ENCODE assay signal across 8 mouse cellular contexts in the genomic region with DNA sequence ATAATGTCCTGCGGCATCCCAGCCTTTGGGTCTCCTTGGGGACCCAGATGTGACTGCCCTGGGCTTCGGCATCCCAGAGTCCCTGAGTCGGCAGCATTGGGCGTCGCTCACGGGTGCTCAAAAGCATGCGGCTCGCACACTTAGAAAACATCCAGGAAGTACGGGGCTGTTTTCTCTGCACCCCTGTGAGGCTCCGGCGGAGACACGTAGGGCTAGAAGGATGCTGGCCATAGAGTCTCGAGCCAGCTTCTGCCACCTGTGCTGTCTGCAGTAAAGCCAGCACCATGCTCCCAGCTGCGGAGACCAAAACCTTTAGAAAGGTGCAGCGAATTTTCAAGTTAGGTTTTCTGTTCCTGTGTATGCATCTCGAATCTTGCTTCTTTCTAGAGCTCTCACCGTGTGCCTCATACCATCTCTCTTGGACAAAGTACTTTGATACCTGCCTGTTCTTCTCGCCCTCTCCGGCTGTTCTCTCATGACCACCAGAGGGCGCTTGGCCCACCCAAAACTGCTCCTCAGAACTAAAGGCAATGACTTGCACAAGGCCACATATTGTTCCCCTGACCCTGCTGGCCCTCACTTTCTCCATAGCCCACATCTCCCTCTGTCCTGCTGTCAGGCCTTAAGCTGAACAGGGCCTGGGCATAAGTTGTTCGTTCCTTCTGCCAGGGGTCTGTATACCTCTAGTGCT. TPM values are rescaled to one million over a fixed set of nuclear protein-coding genes. Genes with fewer than 3 reads are reported as not detected.
DNase-seq lines count a peak whose midpoint lies in the region; ATAC-seq and TF ChIP-seq lines count a peak whose summit lies in the region.

No protein-coding gene starts in this region.

- H3K27ac ChIP-seq in ES-Bruce4 (ENCODE audit: insufficient read depth, low read length) = peak overlapping the region; percentile 93
- peak overlapping the region; percentile 88 for H3K27ac ChIP-seq in heart, adult 2 months
- peak overlapping the region; percentile 11 for H3K27ac ChIP-seq in lung, embryonic 16.5 days (ENCODE audit: low read length)

- H3K27me3 ChIP-seq in ES-Bruce4 (ENCODE audit: control insufficient read depth, insufficient read depth, low read length, poor library complexity, severe bottlenecking) = no peaks in the 10 kb centered on the region
- H3K27me3 ChIP-seq in heart, adult 2 months (ENCODE audit: control insufficient read depth, insufficient read depth, low read length) = no peaks in the 10 kb centered on the region
- H3K27me3 ChIP-seq in lung, embryonic 16.5 days (ENCODE audit: control insufficient read depth, insufficient read depth, low read depth, low read length) = no peaks in the 10 kb centered on the region

- ATAC-seq in lung, embryonic 16.5 days (ENCODE audit: low read depth) = no peak
- peak; percentile 49 for ATAC-seq in neutrophil, adult 5-6 weeks (ENCODE audit: extremely low read depth, insufficient number of reproducible peaks, low FRiP score, poor library complexity, severe bottlenecking)

- H3K36me3 ChIP-seq in ES-Bruce4 (ENCODE audit: control insufficient read depth, insufficient read depth, low read length, poor library complexity, severe bottlenecking) = no peaks in the 10 kb centered on the region
- H3K36me3 ChIP-seq in heart, adult 2 months (ENCODE audit: control insufficient read depth, insufficient read depth, low read length) = no peaks in the 10 kb centered on the region; the same call in 1 of the 2 replicates
- no peaks in the 10 kb centered on the region for H3K36me3 ChIP-seq in lung, embryonic 16.5 days (ENCODE audit: control insufficient read depth, insufficient read depth, low read length)

- intact Hi-C loops in heart, adult 2 months (cut with DNase I) = loop anchor here (1.0 to 10.0 kb wide), 4 partner anchors 23 to 442 kb away; a partner anchor contains a TSS

- peak overlapping the region; percentile 42 for H3K4me3 ChIP-seq in ES-Bruce4 (ENCODE audit: low read depth, low read length)
- H3K4me3 ChIP-seq in heart, adult 2 months = peak overlapping the region; percentile 31
- H3K4me3 ChIP-seq in lung, embryonic 16.5 days (ENCODE audit: low read length) = peak overlapping the region; percentile 42

- WGBS in heart, adult 2 months = 5% methylated on average over 21 of the region's 21 CpGs
- WGBS in lung, embryonic 16.5 days = 4% methylated on average over 21 of the region's 21 CpGs

- TF ChIP-seq EP300 in ES-Bruce4 (IDR thresholded peaks at IDR 0.05; ENCODE audit: insufficient read depth, low read depth, low read length) = peak; percentile 49
- TF ChIP-seq EP300 in heart, adult 2 months (IDR thresholded peaks at IDR 0.05; ENCODE audit: insufficient read depth, low read depth, low read length) = peak; percentile 66; the same call in 1 of the 2 replicates

- TF ChIP-seq POLR2A in ES-Bruce4 (IDR thresholded peaks at IDR 0.05; ENCODE audit: insufficient read depth, low read length) = no peak
- no peak for TF ChIP-seq POLR2A in heart, adult 2 months (IDR thresholded peaks at IDR 0.05; ENCODE audit: insufficient read depth, low read depth, low read length)

- peak; percentile 94 for TF ChIP-seq CTCF in ES-Bruce4 (IDR thresholded peaks at IDR 0.05; ENCODE audit: low read depth, low read length)
- TF ChIP-seq CTCF in heart, adult 2 months (IDR thresholded peaks at IDR 0.05) = peak; percentile 90

- no peaks in the 10 kb centered on the region for H3K9me3 ChIP-seq in ES-Bruce4 (replicated peaks; ENCODE audit: control insufficient read depth, insufficient read depth, low read length, poor library complexity, severe bottlenecking)
- peaks cover 2% of the 10 kb centered on the region; the same call in 1 of the 2 replicates for H3K9me3 ChIP-seq in lung, embryonic 16.5 days (ENCODE audit: control insufficient read depth, low read length)

- peak; percentile 61 for DNase-seq in 3134 (ENCODE audit: extremely low read depth, insufficient read length, low spot score)
- peak; percentile 73 to 74 for DNase-seq in cerebellum, postnatal 10 days
- DNase-seq in heart, adult 2 months = peak; percentile 81
- peak; percentile 79 for DNase-seq in kidney, adult 18-20 months
- no peak for DNase-seq in ovary, postnatal 10 days (ENCODE audit: low spot score)

- H3K4me1 ChIP-seq in ES-Bruce4 (ENCODE audit: control insufficient read depth, insufficient read depth, low read length) = peaks cover 5% of the 10 kb centered on the region
- peaks cover 16% of the 10 kb centered on the region for H3K4me1 ChIP-seq in heart, adult 2 months (ENCODE audit: control insufficient read depth, insufficient read depth, low read length)
- H3K4me1 ChIP-seq in lung, embryonic 16.5 days (replicated peaks; ENCODE audit: control insufficient read depth, insufficient read depth, low read length) = peaks cover 35% of the 10 kb centered on the region

- peak overlapping the region; percentile 81 for H3K4me2 ChIP-seq in lung, embryonic 16.5 days (ENCODE audit: low read depth, low read length)

- H3K79me2 ChIP-seq in heart, adult 2 months (replicated peaks; ENCODE audit: control insufficient read depth, insufficient read depth, low read length) = no peaks in the 10 kb centered on the region

- H3K9ac ChIP-seq in ES-Bruce4 (ENCODE audit: low read depth, poor library complexity, severe bottlenecking) = peak overlapping the region; percentile 60
- peak overlapping the region; percentile 63 for H3K9ac ChIP-seq in heart, adult 2 months (ENCODE audit: low read depth, low read length)
- peak overlapping the region; percentile 59 for H3K9ac ChIP-seq in lung, embryonic 16.5 days (ENCODE audit: low read length)

RNA-seq across cellular contexts. Expression of a gene that starts 2.2 kb away (rescaled TPM):
- polyA plus RNA-seq in ES-Bruce4 (2011; ENCODE audit: insufficient read depth, insufficient read length, low read depth, missing spikeins) = 3.0 and 4.3 TPM in 2 replicates
- 1 to 10 TPM in 1 of 2 experiments, not detected in 1; 1.9 TPM for total RNA-seq in heart, adult 2 months (2021)
- 0.61 TPM in 1 of 2 replicates, not detected in the other for polyA plus RNA-seq in heart, adult 2 months (2012; rRNA removed)
- polyA plus RNA-seq in lung, embryonic 16.5 days (2015; fragmentation: Nextera tagmentation; extraction: Ambion mirVana) = 1.2 and 3.5 TPM in 2 replicates
- total RNA-seq in neutrophil, adult 5-6 weeks (2017) = not detected in 2 replicates

RNA-seq across cellular contexts. Expression of a gene that starts 39.4 kb away (rescaled TPM):
- 3.8 and 4.7 TPM in 2 replicates for polyA plus RNA-seq in ES-Bruce4 (2011; ENCODE audit: insufficient read depth, insufficient read length, low read depth, missing spikeins)
- total RNA-seq in heart, adult 2 months (2021) = under 1 TPM; 0.26 to 0.30 TPM
- polyA plus RNA-seq in heart, adult 2 months (2012; rRNA removed) = 0.29 and 0.55 TPM in 2 replicates
- 1.5 and 2.0 TPM in 2 replicates for polyA plus RNA-seq in lung, embryonic 16.5 days (2015; fragmentation: Nextera tagmentation; extraction: Ambion mirVana)
- total RNA-seq in neutrophil, adult 5-6 weeks (2017) = 0.93 and 2.7 TPM in 2 replicates

RNA-seq across cellular contexts. Expression of a gene that starts 39.5 kb away (rescaled TPM):
- polyA plus RNA-seq in ES-Bruce4 (2011; ENCODE audit: insufficient read depth, insufficient read length, low read depth, missing spikeins) = 18.0 and 27.2 TPM in 2 replicates
- total RNA-seq in heart, adult 2 months (2021) = 10 to 100 TPM; 10.6 to 11.9 TPM
- polyA plus RNA-seq in heart, adult 2 months (2012; rRNA removed) = 10.2 and 11.2 TPM in 2 replicates
- 24.2 and 25.9 TPM in 2 replicates for polyA plus RNA-seq in lung, embryonic 16.5 days (2015; fragmentation: Nextera tagmentation; extraction: Ambion mirVana)
- total RNA-seq in neutrophil, adult 5-6 weeks (2017) = 15.7 and 17.7 TPM in 2 replicates

RNA-seq across cellular contexts. Expression of a gene that starts 49.6 kb away (rescaled TPM):
- polyA plus RNA-seq in ES-Bruce4 (2011; ENCODE audit: insufficient read depth, insufficient read length, low read depth, missing spikeins) = 14.8 and 15.4 TPM in 2 replicates
- 1 to 10 TPM; 6.8 to 8.2 TPM for total RNA-seq in heart, adult 2 months (2021)
- 7.6 and 10.4 TPM in 2 replicates for polyA plus RNA-seq in heart, adult 2 months (2012; rRNA removed)
- 14.4 and 14.6 TPM in 2 replicates for polyA plus RNA-seq in lung, embryonic 16.5 days (2015; fragmentation: Nextera tagmentation; extraction: Ambion mirVana)
- 23.6 and 28.4 TPM in 2 replicates for total RNA-seq in neutrophil, adult 5-6 weeks (2017)

Comparison
In these comparisons a context has a peak if more than half of its experiments do, and no peak if none do; other contexts are left out.
1. H3K27ac ChIP-seq: peak in every context shown above with its lines; median percentile 93 in ES-Bruce4; 88 in heart, adult 2 months; 11 in lung, embryonic 16.5 days.